Mouse (Mus musculus) liver, embryonic 12.5 days (tissue): ENCODE results near the gene 1700049E17Rik2. TPM values are rescaled to one million over a fixed set of nuclear protein-coding genes. Genes with fewer than 3 reads are reported as not detected.
"Not testable (repeated sequence)": the region's sequence is repeated elsewhere in the genome, so short reads cannot be mapped to it uniquely, and the experiment has no call there.

ENCODE experiments used
- ATAC-seq: fragments of 200-750 bp; cut with Nextera tagmentation; 2 replicates; pipeline ENCODE4 v1.8.0; 2017; ENCODE audit warnings: moderate number of reproducible peaks, mild to moderate bottlenecking, moderate library complexity
- H3K27ac ChIP-seq: fragments of 300-500 bp; sonication (generic); 2 replicates; pipeline ENCODE4 v1.5.1; 2016; ENCODE audit warnings: mild to moderate bottlenecking
- H3K27me3 ChIP-seq: fragments of 300-500 bp; sonication (generic); replicated peaks from 2 replicates; pipeline ENCODE4 v1.6.1; 2016; ENCODE audit warnings: mild to moderate bottlenecking, moderate library complexity
- H3K36me3 ChIP-seq: fragments of 300-500 bp; sonication (generic); 2 replicates; pipeline ENCODE4 v1.6.1; 2016; ENCODE audit warnings: mild to moderate bottlenecking, moderate library complexity
- H3K4me1 ChIP-seq: fragments of 300-500 bp; sonication (generic); 2 replicates; pipeline ENCODE4 v1.6.1; 2016
- H3K4me2 ChIP-seq: fragments of 300-500 bp; sonication (generic); 2 replicates; pipeline ENCODE4 v1.6.1; 2016; ENCODE audit warnings: mild to moderate bottlenecking, moderate library complexity
- H3K4me3 ChIP-seq: fragments of 300-500 bp; sonication (generic); 2 replicates; pipeline ENCODE4 v1.5.1; 2016; ENCODE audit warnings: mild to moderate bottlenecking, moderate library complexity
- H3K9ac ChIP-seq: fragments of 300-500 bp; sonication (generic); 2 replicates; pipeline ENCODE4 v1.6.1; 2016; ENCODE audit warnings: mild to moderate bottlenecking, moderate library complexity
- H3K9me3 ChIP-seq: fragments of 300-500 bp; sonication (generic); replicated peaks from 2 replicates; pipeline ENCODE4 v1.6.1; 2016; ENCODE audit warnings: mild to moderate bottlenecking, moderate library complexity
- WGBS: fragments of 180-500 bp; shearing (Covaris S2); methylation state at CpG from one replicate; pipeline ENCODE4 v1.1.7; 2016; ENCODE audit not compliant: insufficient replicate concordance; 5-methylcytosine and 5-hydroxymethylcytosine counted together
- polyA plus RNA-seq: library from polyadenylated mRNA; unstranded; fragments of >200 nt; fragmentation: Nextera tagmentation; extraction: Ambion mirVana; gene quantifications from 2 replicates; pipeline ENCODE4 v1.2.1, GENCODE M21; 2016

The 1700049E17Rik2 gene
- not detected in 2 replicates for polyA plus RNA-seq

GRCm38 (mm10) chr14:41572911-41573310, at the start of gene 1700049E17Rik2:
Gene 1700049E17Rik2 (plus strand): TSS chr14:41573211.
- H3K4me1 ChIP-seq, H3K36me3 ChIP-seq, H3K9ac ChIP-seq, H3K4me3 ChIP-seq, ATAC-seq, H3K27ac ChIP-seq, H3K27me3 ChIP-seq, H3K4me2 ChIP-seq, H3K9me3 ChIP-seq: not testable (repeated sequence)
- WGBS: no CpG with 5 or more reads among the region's 1 CpGs

- ATAC-seq, H3K4me1 ChIP-seq, H3K4me2 ChIP-seq, H3K36me3 ChIP-seq, H3K27me3 ChIP-seq, H3K4me3 ChIP-seq, H3K27ac ChIP-seq, H3K9me3 ChIP-seq, H3K9ac ChIP-seq: not testable (repeated sequence)
- 63% methylated on average over 1 of the region's 1 CpGs for WGBS
These were observed 48.3 kb upstream of the 1700049E17Rik2 start for GRCm38 (mm10) chr14:41524695-41525094.

GRCm38 (mm10) chr14:41555483-41555882, 17.5 kb upstream of the 1700049E17Rik2 start, which contains the start of gene Gm7970:
Gene Gm7970 (minus strand): TSS chr14:41555583.
- not testable (repeated sequence) for ATAC-seq, H3K9me3 ChIP-seq, H3K27ac ChIP-seq, H3K36me3 ChIP-seq, H3K4me3 ChIP-seq, H3K4me1 ChIP-seq, H3K27me3 ChIP-seq, H3K9ac ChIP-seq, H3K4me2 ChIP-seq
- no CpG with 5 or more reads among the region's 2 CpGs for WGBS

DNA sequence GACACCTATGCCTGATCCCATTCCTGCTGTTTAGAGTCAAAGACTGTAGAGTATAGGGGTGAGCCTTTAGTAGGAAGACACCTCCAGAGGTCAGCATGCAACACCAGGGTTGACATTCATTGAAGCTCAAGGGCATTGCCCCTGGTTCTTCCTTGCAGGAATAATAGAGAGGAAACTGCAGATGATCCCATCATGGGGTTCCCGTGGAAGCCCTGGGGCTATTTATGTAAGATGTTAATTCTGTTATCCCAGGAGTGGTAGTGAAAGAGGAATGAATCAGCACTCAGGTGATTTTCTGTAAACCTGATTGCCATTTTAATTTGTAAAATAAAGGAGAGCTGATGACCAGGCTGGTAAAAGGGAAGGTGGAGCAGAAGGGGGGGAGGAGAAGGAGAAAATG, 13.3 kb downstream of the 1700049E17Rik2 start:
- not testable (repeated sequence) for H3K4me1 ChIP-seq, H3K27me3 ChIP-seq, H3K36me3 ChIP-seq, ATAC-seq, H3K4me3 ChIP-seq, H3K4me2 ChIP-seq, H3K27ac ChIP-seq, H3K9ac ChIP-seq, H3K9me3 ChIP-seq
- 71% methylated on average over 1 of the region's 1 CpGs for WGBS

DNA sequence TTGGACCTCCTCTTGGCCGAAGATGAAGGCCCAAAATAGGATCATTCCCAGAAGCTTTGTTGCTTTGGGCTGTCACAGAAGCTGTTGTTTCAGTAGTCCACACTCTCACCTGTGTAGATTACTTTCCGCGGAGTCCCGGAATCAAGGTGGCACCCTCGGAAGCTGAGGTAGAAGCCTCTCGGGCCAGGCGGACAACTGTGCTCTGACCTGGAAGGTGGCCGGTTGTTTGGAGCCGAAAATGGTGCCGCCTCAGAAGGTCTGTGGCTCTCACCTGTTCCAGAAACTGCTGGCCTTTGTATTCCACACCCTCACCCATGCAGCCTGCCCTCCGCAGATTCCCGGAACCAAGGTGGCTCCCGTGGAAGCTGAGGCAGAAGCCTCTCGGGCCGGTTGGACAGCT, 27.9 kb downstream of the 1700049E17Rik2 start:
- H3K4me2 ChIP-seq, H3K27ac ChIP-seq, H3K4me1 ChIP-seq, H3K4me3 ChIP-seq, H3K27me3 ChIP-seq, ATAC-seq, H3K36me3 ChIP-seq, H3K9ac ChIP-seq, H3K9me3 ChIP-seq: not testable (repeated sequence)
- WGBS: 76% methylated on average over 15 of the region's 15 CpGs

DNA sequence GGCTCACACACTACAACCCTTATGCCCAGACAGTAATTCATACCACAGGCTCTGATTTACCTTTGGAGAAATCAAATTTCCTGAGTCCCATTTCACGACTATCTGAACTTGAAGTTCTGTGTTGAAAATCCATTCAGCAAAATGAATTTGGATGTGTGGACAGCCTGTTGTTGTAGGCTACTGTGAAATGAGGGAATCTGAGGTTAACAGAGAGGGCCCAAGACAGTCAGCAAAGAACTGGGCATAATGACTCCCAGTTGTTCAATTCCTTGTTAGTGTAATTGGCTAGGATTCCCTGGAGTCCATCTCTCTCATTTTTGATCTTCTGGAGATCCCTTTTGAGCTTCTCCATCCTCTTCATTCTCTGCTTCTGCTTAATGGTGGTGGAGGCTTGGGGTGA, 37.7 kb downstream of the 1700049E17Rik2 start:
- not testable (repeated sequence) for H3K27ac ChIP-seq, H3K36me3 ChIP-seq, H3K4me3 ChIP-seq, H3K9me3 ChIP-seq, H3K9ac ChIP-seq, ATAC-seq, H3K4me1 ChIP-seq, H3K27me3 ChIP-seq, H3K4me2 ChIP-seq
- 60% methylated on average over 1 of the region's 1 CpGs for WGBS

GRCm38 (mm10) chr14:41622535-41622934, 49.5 kb downstream of the 1700049E17Rik2 start:
- not testable (repeated sequence) for H3K27ac ChIP-seq, H3K4me1 ChIP-seq, H3K9ac ChIP-seq, ATAC-seq, H3K4me2 ChIP-seq, H3K36me3 ChIP-seq, H3K9me3 ChIP-seq, H3K27me3 ChIP-seq, H3K4me3 ChIP-seq
- 76% methylated on average over 4 of the region's 5 CpGs for WGBS

DNA sequence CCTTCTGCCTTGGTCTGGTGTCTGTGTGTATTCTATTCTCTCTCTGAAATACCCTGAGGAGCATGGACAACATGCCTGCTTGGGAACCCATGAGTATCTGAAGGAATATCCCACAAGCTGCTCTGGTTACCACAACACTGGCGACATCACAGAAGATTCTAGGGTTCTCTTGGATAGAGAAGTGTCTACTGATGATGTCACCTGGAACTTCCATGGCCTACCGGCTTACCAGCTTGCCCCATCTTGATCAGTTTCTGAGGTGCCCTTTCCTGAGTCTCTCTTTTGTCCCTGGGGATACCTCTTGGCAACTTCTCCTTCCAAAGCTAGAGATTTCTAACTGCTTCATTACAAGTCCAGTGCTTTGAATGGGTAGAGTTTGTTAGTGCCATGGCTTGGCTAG, 51.5 kb downstream of the 1700049E17Rik2 start, which contains the start of gene Gm3072:
Gene Gm3072 (minus strand): TSS at position 101 of the 400 bp plus-strand sequence.
- not testable (repeated sequence) for ATAC-seq, H3K9ac ChIP-seq, H3K4me2 ChIP-seq, H3K4me3 ChIP-seq, H3K36me3 ChIP-seq, H3K27ac ChIP-seq, H3K4me1 ChIP-seq, H3K27me3 ChIP-seq, H3K9me3 ChIP-seq
- WGBS: 36% methylated on average over 1 of the region's 2 CpGs

- not testable (repeated sequence) for H3K4me2 ChIP-seq, H3K36me3 ChIP-seq, H3K4me3 ChIP-seq, H3K27me3 ChIP-seq, ATAC-seq, H3K9ac ChIP-seq, H3K4me1 ChIP-seq, H3K27ac ChIP-seq, H3K9me3 ChIP-seq
- 91% methylated on average over 9 of the region's 11 CpGs for WGBS
These were observed 57.1 kb downstream of the 1700049E17Rik2 start for GRCm38 (mm10) chr14:41630144-41630543.

Other genes with a start within 250 kb of the 1700049E17Rik2 start
- not detected in 2 replicates for gene Gm5798, start 224.6 kb upstream of the 1700049E17Rik2 start, polyA plus RNA-seq
- not detected in 2 replicates for gene Gm7945, start 186.8 kb upstream of the 1700049E17Rik2 start, polyA plus RNA-seq
- gene Gm6482, start 164.9 kb upstream of the 1700049E17Rik2 start, polyA plus RNA-seq: not detected in 2 replicates
- not detected in 2 replicates for gene Gm7954, start 119.7 kb upstream of the 1700049E17Rik2 start, polyA plus RNA-seq
- not detected in 2 replicates for gene Gm3486, start 83.7 kb upstream of the 1700049E17Rik2 start, polyA plus RNA-seq
- gene Gm7970, start 17.6 kb upstream of the 1700049E17Rik2 start, polyA plus RNA-seq: not detected in 2 replicates
- not detected in 2 replicates for gene Gm3072, start 51.4 kb downstream of the 1700049E17Rik2 start, polyA plus RNA-seq
- gene Gm3676, start 73.3 kb downstream of the 1700049E17Rik2 start, polyA plus RNA-seq: not detected in 2 replicates
- not detected in 2 replicates for gene Gm8068, start 128.7 kb downstream of the 1700049E17Rik2 start, polyA plus RNA-seq
- not detected in 2 replicates for gene Gm7929, start 177.4 kb downstream of the 1700049E17Rik2 start, polyA plus RNA-seq
- not detected in 2 replicates for gene Gm47189, start 199.2 kb downstream of the 1700049E17Rik2 start, polyA plus RNA-seq